Mouse (Mus musculus) hindbrain, embryonic 13.5 days (tissue): ENCODE measurements around the gene Vps37c. TPM values are rescaled to one million over a fixed set of nuclear protein-coding genes. Genes with fewer than 3 reads are reported as not detected.

Experiments
- ATAC-seq: fragments of 200-750 bp; cut with Nextera tagmentation; 2 replicates; pipeline ENCODE4 v1.8.0; 2017; ENCODE audit warnings: moderate TSS enrichment; ENCODE audit not compliant: low FRiP score
- H3K27ac ChIP-seq: fragments of 300-500 bp; sonication (generic); 2 replicates; pipeline ENCODE4 v1.5.1; 2015; ENCODE audit warnings: inconsistent platforms, mild to moderate bottlenecking, moderate library complexity
- H3K27me3 ChIP-seq: fragments of 300-500 bp; sonication (generic); 2 replicates; pipeline ENCODE4 v1.6.1; 2015; ENCODE audit warnings: mild to moderate bottlenecking, inconsistent platforms
- H3K36me3 ChIP-seq: fragments of 300-500 bp; sonication (generic); 2 replicates; pipeline ENCODE4 v1.6.1; 2015; ENCODE audit warnings: mild to moderate bottlenecking, inconsistent platforms
- H3K4me1 ChIP-seq: fragments of 300-500 bp; sonication (generic); replicated peaks from 2 replicates; pipeline ENCODE4 v1.6.1; 2015; ENCODE audit warnings: inconsistent platforms
- H3K4me2 ChIP-seq: fragments of 300-500 bp; sonication (generic); 2 replicates; pipeline ENCODE4 v1.6.1; 2015; ENCODE audit warnings: inconsistent platforms, mild to moderate bottlenecking, moderate library complexity
- H3K4me3 ChIP-seq: fragments of 300-500 bp; sonication (generic); 2 replicates; pipeline ENCODE4 v1.5.1; 2015; ENCODE audit warnings: mild to moderate bottlenecking, inconsistent platforms
- H3K9ac ChIP-seq: fragments of 300-500 bp; sonication (generic); 2 replicates; pipeline ENCODE4 v1.6.1; 2015; ENCODE audit warnings: mild to moderate bottlenecking, inconsistent platforms
- H3K9me3 ChIP-seq: fragments of 300-500 bp; sonication (generic); 2 replicates; pipeline ENCODE4 v1.6.1; 2016; ENCODE audit warnings: inconsistent platforms
- WGBS: fragments of 180-500 bp; shearing (Covaris S2); methylation state at CpG from one replicate; pipeline ENCODE4 v1.1.7; 2015; 5-methylcytosine and 5-hydroxymethylcytosine counted together
- polyA plus RNA-seq: library from polyadenylated mRNA; unstranded; fragments of >200 nt; fragmentation: Nextera tagmentation; extraction: Ambion mirVana; gene quantifications from 2 replicates; pipeline ENCODE4 v1.2.1, GENCODE M21; 2015

Vps37c gene
- polyA plus RNA-seq, 1 experiment from 2014 or later: 33.8 TPM

DNA sequence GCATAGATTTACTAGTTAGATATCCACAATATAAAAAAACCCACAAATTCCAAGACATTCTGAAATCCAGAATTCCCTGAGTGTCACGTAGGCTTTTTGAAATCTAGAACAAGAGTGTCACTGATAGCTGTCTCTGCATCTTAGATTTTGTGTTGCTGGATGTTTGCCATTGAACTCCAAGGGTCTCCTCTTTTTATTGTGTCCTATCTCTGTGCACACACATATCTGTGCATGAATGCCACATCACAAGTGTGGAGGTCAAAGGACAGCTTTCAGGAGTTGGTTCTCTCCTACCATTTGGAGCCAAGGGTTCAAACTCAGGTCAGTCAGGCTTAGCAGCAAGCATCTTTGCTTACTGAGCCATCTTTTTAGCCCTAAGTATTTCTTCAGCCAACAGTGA is 19.3 kb downstream of the Vps37c start:
- Histone ChIP-seq H3K4me2 (no peak overlapping the region), H3K27ac (no peak overlapping the region; the same call in 1 of the 2 replicates), H3K27me3 (no peaks in the 10 kb centered on the region), H3K4me3 (no peak overlapping the region), H3K9me3 (no peaks in the 10 kb centered on the region), H3K36me3 (peaks cover 48% of the 10 kb centered on the region), H3K9ac (no peak overlapping the region), H3K4me1 (peaks cover 33% of the 10 kb centered on the region)
- WGBS: 94% methylated on average over 1 of the region's 1 CpGs
- no peak for ATAC-seq

DNA sequence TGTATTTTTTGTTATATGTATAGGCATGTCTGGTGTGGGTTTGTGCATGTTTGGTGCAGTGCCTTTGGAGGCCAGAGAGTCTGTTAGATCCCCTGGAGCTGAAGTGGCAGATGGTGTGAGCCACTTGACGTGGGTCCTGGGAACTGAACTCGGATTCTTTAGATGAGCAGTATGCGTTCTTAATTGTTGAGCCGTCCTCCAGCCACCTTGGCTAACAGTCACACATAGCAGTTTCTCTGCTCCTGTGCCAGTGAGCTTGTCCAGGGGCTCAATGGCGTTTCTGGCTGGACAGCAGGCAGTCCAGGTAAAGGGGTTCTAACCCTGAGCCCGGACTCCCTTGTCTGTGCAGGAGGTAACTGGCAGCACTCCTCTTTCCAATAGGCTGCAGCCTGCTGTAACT is 20.4 kb downstream of the Vps37c start:
- WGBS: 49% methylated on average over 6 of the region's 6 CpGs
- peaks cover 33% of the 10 kb centered on the region for H3K4me1 ChIP-seq
- H3K4me2 ChIP-seq: no peak overlapping the region
- no peak for ATAC-seq
- H3K9me3 ChIP-seq: no peaks in the 10 kb centered on the region
- H3K27me3 ChIP-seq: no peaks in the 10 kb centered on the region
- H3K4me3 ChIP-seq: no peak overlapping the region
- peaks cover 58% of the 10 kb centered on the region for H3K36me3 ChIP-seq
- H3K9ac ChIP-seq: no peak overlapping the region
- H3K27ac ChIP-seq: peak overlapping the region; percentile 93

DNA sequence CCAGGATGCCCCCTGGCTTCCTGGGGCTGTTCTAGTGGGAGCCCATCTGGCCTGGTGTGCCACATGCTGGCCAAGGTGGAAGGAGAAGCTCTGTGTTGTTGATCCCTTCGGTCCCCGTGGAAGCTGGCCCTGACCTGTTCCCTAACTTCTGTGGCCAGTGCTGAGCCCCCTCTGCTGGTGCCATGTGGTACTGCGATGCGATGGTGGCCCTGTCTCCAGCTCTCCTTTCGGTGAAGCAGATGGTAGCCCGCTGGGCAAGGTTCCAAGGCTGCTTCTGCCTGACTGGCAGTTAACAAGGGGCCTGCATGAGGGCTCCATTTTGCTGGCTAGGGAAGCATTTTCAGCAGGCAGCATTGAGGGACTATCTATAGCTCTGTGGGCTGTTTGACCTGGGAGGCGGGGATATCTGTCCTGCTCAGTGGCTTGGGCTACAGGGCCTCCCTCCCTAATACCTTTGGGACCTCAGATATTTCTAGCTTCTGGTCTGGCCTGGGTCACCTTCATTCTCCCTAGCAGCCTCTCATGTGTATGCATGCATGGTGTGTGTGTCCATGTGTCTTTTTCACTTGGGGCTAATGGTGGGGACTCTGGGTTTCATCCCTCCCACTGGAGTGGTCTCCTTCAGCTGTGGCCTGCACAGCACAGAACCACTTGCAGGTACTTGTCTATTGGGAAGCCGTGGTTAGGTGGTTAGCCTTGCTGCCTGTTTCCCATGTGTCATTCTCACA is 21.0 kb downstream of the Vps37c start:
- 15% methylated on average over 8 of the region's 8 CpGs for WGBS
- H3K27me3 ChIP-seq: no peaks in the 10 kb centered on the region
- no peak overlapping the region for H3K4me2 ChIP-seq
- peaks cover 33% of the 10 kb centered on the region for H3K4me1 ChIP-seq
- no peak overlapping the region for H3K4me3 ChIP-seq
- no peak overlapping the region for H3K9ac ChIP-seq
- H3K9me3 ChIP-seq: no peaks in the 10 kb centered on the region
- H3K27ac ChIP-seq: peak overlapping the region; percentile 93
- ATAC-seq: peak; percentile 84
- peaks cover 62% of the 10 kb centered on the region for H3K36me3 ChIP-seq

DNA sequence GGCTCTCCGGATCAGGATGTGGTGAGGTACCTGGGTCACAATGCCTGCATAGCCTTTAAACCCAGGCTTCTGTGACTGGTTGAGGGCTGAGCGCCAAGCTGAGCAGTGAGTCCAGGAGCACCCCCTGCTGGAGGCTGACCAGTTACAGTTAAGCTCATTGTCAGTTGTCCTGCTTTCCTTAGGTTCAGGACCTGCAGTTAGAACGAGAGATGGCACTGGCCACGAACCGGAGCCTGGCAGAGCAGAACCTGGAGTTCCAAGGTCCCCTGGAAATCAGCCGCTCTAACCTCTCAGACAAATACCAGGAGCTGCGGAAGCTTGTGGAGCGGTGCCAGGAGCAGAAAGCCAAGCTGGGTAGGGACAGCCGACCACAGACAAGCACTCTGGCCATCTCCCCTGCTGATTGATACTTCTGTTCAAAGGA is 21.6 kb downstream of the Vps37c start:
- Histone ChIP-seq H3K27ac (peak overlapping the region; percentile 93), H3K27me3 (no peaks in the 10 kb centered on the region), H3K4me3 (no peak overlapping the region), H3K9me3 (no peaks in the 10 kb centered on the region), H3K4me2 (no peak overlapping the region), H3K9ac (peak overlapping the region; percentile 49; the same call in 1 of the 2 replicates), H3K4me1 (peaks cover 33% of the 10 kb centered on the region), H3K36me3 (peaks cover 62% of the 10 kb centered on the region)
- ATAC-seq: peak; percentile 38; the same call in 1 of the 2 replicates
- WGBS: 60% methylated on average over 9 of the region's 9 CpGs

DNA sequence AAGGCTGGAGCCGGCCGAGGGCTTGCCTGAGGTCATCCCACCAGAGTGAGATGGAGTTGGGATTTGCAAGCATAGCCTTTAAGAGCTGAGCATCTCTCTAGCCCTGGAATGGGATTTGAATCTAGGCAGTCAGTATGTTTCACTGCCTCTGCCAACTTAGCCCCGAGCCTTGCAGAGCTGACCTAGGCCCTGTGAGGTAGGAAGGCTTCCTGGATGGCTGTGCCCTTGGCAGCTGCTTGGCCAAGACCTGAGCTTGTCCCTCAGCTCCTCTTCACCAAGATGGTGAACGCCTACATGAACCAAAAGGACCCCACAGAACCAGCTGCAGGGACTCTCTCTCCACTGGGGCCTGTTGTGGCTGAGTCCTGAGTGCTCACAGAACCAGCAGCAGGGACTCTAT is 22.2 kb downstream of the Vps37c start:
- peaks cover 62% of the 10 kb centered on the region for H3K36me3 ChIP-seq

DNA sequence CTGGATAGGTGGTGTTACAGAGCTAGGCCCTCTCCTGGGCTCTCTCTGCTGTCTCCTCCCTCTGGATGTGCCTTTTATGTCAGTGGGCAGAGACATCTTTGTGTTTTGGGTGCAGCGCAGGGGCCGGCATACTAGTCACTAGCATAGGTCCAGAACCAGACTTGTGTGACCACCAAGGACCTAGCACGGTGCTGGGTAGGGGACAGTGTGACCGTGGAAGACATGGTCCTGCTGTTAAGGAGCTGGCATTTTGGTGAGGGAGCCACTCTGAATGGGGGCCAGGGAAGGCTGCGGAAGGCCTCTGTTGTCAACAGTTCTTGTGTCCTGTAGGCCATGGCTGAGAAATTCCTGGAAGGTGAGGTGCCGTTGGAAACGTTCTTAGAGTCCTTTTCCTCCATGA is 23.7 kb downstream of the Vps37c start:
- H3K36me3 ChIP-seq: peaks cover 56% of the 10 kb centered on the region
- H3K9me3 ChIP-seq: no peaks in the 10 kb centered on the region
- no peaks in the 10 kb centered on the region for H3K27me3 ChIP-seq
- no peak for ATAC-seq
- 98% methylated on average over 7 of the region's 7 CpGs for WGBS
- no peak overlapping the region for H3K9ac ChIP-seq
- H3K27ac ChIP-seq: no peak overlapping the region
- no peak overlapping the region for H3K4me3 ChIP-seq
- H3K4me2 ChIP-seq: no peak overlapping the region
- H3K4me1 ChIP-seq: peaks cover 29% of the 10 kb centered on the region

More for the DNA sequence above, 22.2 kb downstream of the Vps37c start:
- peaks cover 29% of the 10 kb centered on the region for H3K4me1 ChIP-seq
- no peak overlapping the region for H3K4me3 ChIP-seq
- no peaks in the 10 kb centered on the region for H3K9me3 ChIP-seq
- H3K27me3 ChIP-seq: no peaks in the 10 kb centered on the region
- H3K27ac ChIP-seq: peak overlapping the region; percentile 93
- H3K4me2 ChIP-seq: no peak overlapping the region
- 94% methylated on average over 4 of the region's 4 CpGs for WGBS
- no peak for ATAC-seq
- 0 out of 2 replicates have a peak overlapping the region, but pooled peaks have one; percentile 25 for H3K9ac ChIP-seq

DNA sequence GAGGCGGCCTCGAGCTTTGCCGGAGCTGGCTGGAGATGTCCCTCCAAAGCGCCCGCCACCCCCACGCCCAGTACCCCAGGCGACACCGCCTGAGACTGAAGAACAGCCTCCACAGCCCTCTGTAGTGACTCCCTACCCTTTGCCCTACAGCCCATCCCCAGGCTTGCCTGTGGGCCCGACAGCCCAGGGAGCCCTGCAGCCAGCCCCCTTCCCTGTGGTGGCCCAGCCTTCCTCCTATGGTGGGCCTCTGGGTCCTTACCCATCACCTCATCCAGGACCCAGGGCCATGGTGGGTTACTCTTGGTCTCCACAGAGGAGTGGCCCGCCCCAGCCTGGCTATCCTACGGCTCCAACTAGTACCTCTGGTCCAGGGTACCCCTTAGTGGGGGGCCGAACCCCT is 24.1 kb downstream of the Vps37c start:
- Histone ChIP-seq H3K4me2 (no peak overlapping the region), H3K4me1 (peaks cover 29% of the 10 kb centered on the region), H3K9ac (no peak overlapping the region), H3K27ac (no peak overlapping the region), H3K27me3 (no peaks in the 10 kb centered on the region), H3K4me3 (no peak overlapping the region), H3K36me3 (peaks cover 51% of the 10 kb centered on the region), H3K9me3 (no peaks in the 10 kb centered on the region)
- ATAC-seq: no peak
- WGBS: 97% methylated on average over 12 of the region's 12 CpGs

DNA sequence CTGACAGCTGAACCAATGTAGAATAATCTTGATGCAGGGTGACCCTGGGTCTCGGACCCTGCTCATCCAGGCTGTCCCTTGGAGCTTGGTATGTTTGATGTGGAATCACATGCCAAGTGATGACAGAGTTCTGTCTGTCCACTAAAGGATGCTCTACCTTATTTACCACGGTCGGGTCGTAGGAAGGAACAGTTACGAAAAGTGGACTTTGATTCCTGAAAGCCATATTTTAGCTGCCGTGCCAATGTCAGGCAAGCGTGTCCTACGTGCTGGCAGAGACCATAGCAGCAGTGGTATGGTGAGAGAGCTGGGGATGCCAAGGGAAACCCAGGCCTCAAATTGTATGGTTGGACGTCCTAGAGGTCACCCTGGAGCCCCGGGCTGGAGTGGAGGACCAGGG is 25.0 kb downstream of the Vps37c start:
- H3K27ac ChIP-seq: peak overlapping the region; percentile 71; the same call in 1 of the 2 replicates
- H3K9ac ChIP-seq: no peak overlapping the region
- no peaks in the 10 kb centered on the region for H3K9me3 ChIP-seq
- peaks cover 32% of the 10 kb centered on the region for H3K4me1 ChIP-seq
- H3K4me2 ChIP-seq: no peak overlapping the region
- no peaks in the 10 kb centered on the region for H3K27me3 ChIP-seq
- H3K36me3 ChIP-seq: peaks cover 43% of the 10 kb centered on the region
- WGBS: 94% methylated on average over 10 of the region's 10 CpGs
- no peak for ATAC-seq
- H3K4me3 ChIP-seq: no peak overlapping the region

DNA sequence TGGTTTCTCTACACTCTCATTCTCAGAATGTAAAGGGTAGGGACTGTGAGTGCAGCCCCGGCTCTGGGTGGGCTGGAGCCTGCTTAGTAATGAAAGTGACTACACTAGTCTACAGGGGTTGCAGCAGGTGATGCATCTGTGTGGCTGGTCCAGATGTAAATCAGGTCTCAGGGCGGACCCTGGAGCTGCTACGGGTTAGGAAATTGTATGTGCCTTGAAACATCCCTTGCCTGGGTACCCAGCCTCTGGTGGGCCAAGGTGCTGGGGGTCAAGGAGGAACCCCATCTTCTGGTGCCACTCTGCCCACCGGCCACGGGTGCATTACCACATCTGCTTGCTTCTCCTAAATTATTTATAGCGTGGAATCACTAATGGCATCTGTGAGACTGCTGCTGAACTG is 25.6 kb downstream of the Vps37c start:
- peaks cover 26% of the 10 kb centered on the region for H3K4me1 ChIP-seq
- no peak overlapping the region for H3K4me3 ChIP-seq
- peak overlapping the region; percentile 71 for H3K27ac ChIP-seq
- no peaks in the 10 kb centered on the region for H3K9me3 ChIP-seq
- WGBS: 84% methylated on average over 6 of the region's 6 CpGs
- no peak overlapping the region for H3K9ac ChIP-seq
- H3K4me2 ChIP-seq: no peak overlapping the region
- no peak for ATAC-seq
- H3K27me3 ChIP-seq: no peaks in the 10 kb centered on the region
- peaks cover 42% of the 10 kb centered on the region for H3K36me3 ChIP-seq

DNA sequence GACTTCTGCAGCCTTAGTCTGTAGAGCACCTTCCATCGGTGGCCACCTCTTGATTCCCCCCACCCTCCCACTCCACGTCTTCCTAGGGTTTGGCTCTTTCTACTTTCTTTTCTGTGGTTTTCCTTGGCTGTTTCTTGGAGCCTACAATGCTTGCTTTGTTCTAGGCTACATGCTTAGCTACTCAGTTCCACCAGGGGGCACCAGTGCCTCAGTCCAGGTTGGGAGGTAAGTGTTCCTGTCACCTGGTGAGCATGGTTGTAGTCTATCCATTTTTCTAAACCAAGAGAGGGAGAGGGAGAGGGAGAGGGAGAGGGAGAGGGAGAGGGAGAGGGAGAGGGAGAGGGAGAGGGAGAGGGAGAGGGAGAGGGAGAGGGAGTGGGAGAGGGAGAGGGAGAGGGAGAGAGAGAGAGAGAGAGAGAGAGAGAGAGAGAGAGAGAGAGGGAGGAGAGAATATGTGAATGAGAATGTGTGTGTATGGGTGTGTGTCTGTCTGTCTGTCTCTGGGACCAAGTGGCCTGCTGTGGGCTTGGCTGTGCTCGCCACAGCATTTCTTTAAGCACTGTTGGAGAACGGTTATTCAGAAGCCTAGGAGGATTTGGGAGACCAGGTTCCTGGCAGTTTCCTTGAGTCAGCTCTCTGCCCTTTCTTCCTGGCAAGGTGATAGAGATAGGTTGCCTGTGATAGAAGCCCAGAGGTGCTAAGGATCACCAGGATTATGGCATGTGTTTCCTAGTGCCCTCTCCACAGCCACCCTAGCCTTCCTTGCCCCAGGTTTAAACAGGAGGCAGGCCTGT is 26.3 kb downstream of the Vps37c start:
- Histone ChIP-seq H3K27ac (peak overlapping the region; percentile 71), H3K27me3 (no peaks in the 10 kb centered on the region), H3K4me3 (no peak overlapping the region), H3K9ac (no peak overlapping the region), H3K4me1 (peaks cover 26% of the 10 kb centered on the region), H3K36me3 (peaks cover 42% of the 10 kb centered on the region), H3K9me3 (no peaks in the 10 kb centered on the region), H3K4me2 (no peak overlapping the region)
- WGBS: 44% methylated on average over 4 of the region's 4 CpGs
- ATAC-seq: peak; percentile 64

DNA sequence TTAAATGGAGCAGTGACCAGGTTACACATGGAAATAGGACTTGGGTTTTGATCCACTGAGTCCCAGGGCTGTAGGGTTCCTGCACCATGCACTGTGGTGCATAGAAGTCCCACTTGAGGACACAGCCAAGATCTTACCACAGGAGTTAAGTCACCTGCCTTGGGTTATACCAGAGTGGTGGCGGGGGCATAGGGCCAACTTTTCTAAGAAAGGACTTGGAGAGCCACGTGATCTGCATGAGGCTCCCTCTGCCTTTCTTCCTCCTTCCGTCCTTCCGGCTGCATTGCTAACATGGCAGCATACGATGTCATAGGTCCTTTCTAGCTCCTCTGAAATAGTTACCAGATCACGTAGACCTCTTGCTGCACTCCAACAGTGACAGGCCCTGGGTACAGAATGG is 26.9 kb downstream of the Vps37c start:
- H3K27ac ChIP-seq: peak overlapping the region; percentile 69; the same call in 1 of the 2 replicates
- H3K4me1 ChIP-seq: peaks cover 27% of the 10 kb centered on the region
- H3K27me3 ChIP-seq: no peaks in the 10 kb centered on the region
- no peaks in the 10 kb centered on the region for H3K9me3 ChIP-seq
- no peak overlapping the region for H3K9ac ChIP-seq
- no peak overlapping the region for H3K4me2 ChIP-seq
- peaks cover 38% of the 10 kb centered on the region for H3K36me3 ChIP-seq
- no peak overlapping the region for H3K4me3 ChIP-seq
- WGBS: 94% methylated on average over 6 of the region's 6 CpGs
- no peak for ATAC-seq

DNA sequence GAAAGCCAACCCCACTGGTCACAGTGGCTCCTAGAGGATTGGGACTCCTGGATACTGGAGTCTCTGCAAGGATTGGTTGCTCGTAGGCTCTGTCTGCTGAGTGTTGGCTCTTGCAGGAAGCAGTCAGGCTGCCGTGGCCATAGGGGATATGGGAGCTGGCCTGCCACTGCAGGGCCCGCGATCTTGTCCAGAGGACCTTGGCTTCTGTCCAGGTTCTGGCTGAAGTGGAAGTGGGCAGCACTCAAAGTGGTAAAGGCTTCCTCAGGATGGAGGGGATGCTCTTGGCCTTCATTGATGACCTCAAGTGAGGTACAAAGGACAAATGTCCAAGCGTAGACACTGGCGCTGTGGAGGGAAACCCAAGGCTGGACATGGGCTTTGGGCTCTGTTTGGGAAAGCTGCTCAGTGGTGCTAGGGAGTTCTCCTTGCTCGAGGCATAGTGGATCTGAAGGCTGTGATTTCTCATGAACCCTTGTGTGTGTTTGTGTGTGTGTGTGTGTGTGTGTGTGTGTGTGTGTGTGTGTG is 29.8 kb downstream of the Vps37c start:
- H3K9ac ChIP-seq: no peak overlapping the region
- no peak overlapping the region for H3K4me3 ChIP-seq
- no peak for ATAC-seq
- no peaks in the 10 kb centered on the region for H3K9me3 ChIP-seq
- H3K4me1 ChIP-seq: peaks cover 32% of the 10 kb centered on the region
- 72% methylated on average over 7 of the region's 7 CpGs for WGBS
- peaks cover 10% of the 10 kb centered on the region for H3K36me3 ChIP-seq
- H3K27ac ChIP-seq: no peak overlapping the region
- H3K4me2 ChIP-seq: no peak overlapping the region
- H3K27me3 ChIP-seq: no peaks in the 10 kb centered on the region
